Mouse (Mus musculus) heart, embryonic 13.5 days (tissue): ENCODE measurements around the gene Spata25. TPM values are rescaled to one million over a fixed set of nuclear protein-coding genes. Genes with fewer than 3 reads are reported as not detected.
A peak's percentile ranks its signal among the peaks of the same experiment; 100 is the strongest.
"Not testable (repeated sequence)": the region's sequence is repeated elsewhere in the genome, so short reads cannot be mapped to it uniquely, and the experiment has no call there.

Experiments
- ATAC-seq: fragments of 200-750 bp; cut with Nextera tagmentation; 2 replicates; pipeline ENCODE4 v1.8.0; 2017; ENCODE audit warnings: moderate TSS enrichment; ENCODE audit not compliant: insufficient number of reproducible peaks, low FRiP score, low TSS enrichment; ENCODE audit errors: extremely low read depth
- H3K27ac ChIP-seq: fragments of 300-500 bp; sonication (generic); replicated peaks from 2 replicates; pipeline ENCODE4 v1.5.1; 2015; ENCODE audit warnings: moderate library complexity, mild to moderate bottlenecking, inconsistent platforms
- H3K27me3 ChIP-seq: fragments of 300-500 bp; sonication (generic); replicated peaks from 2 replicates; pipeline ENCODE4 v1.6.1; 2015; ENCODE audit warnings: mild to moderate bottlenecking, inconsistent platforms
- H3K36me3 ChIP-seq: fragments of 300-500 bp; sonication (generic); 2 replicates; pipeline ENCODE4 v1.6.1; 2015; ENCODE audit warnings: mild to moderate bottlenecking, inconsistent platforms
- H3K4me1 ChIP-seq: fragments of 300-500 bp; sonication (generic); 2 replicates; pipeline ENCODE4 v1.6.1; 2015; ENCODE audit warnings: inconsistent platforms
- H3K4me2 ChIP-seq: fragments of 300-500 bp; sonication (generic); 2 replicates; pipeline ENCODE4 v1.6.1; 2015; ENCODE audit warnings: inconsistent platforms, mild to moderate bottlenecking, moderate library complexity
- H3K4me3 ChIP-seq: fragments of 300-500 bp; sonication (generic); 2 replicates; pipeline ENCODE4 v1.5.1; 2015; ENCODE audit warnings: moderate library complexity, mild to moderate bottlenecking, inconsistent platforms
- H3K9ac ChIP-seq: fragments of 300-500 bp; sonication (generic); 2 replicates; pipeline ENCODE4 v1.6.1; 2015; ENCODE audit warnings: inconsistent platforms, mild to moderate bottlenecking, moderate library complexity
- H3K9me3 ChIP-seq: fragments of 300-500 bp; sonication (generic); 2 replicates; pipeline ENCODE4 v1.6.1; 2016; ENCODE audit warnings: inconsistent platforms
- WGBS: fragments of 180-500 bp; shearing (Covaris S2); methylation state at CpG from one replicate; pipeline ENCODE4 v1.1.7; 2015; ENCODE audit warnings: mixed read lengths; 5-methylcytosine and 5-hydroxymethylcytosine counted together
- polyA plus RNA-seq: library from polyadenylated mRNA; unstranded; fragments of >200 nt; fragmentation: Nextera tagmentation; extraction: Ambion mirVana; gene quantifications from 2 replicates; pipeline ENCODE4 v1.2.1, GENCODE M21; 2015

Gene Spata25
- polyA plus RNA-seq: not detected in 2 replicates

GRCm38 (mm10) chr2:164828437-164828836 is at the start of gene Spata25:
Gene Spata25 (minus strand): TSS chr2:164828537.
- H3K9me3 ChIP-seq: no peaks in the 10 kb centered on the region
- H3K4me2 ChIP-seq: no peak within 1 kb of the TSS
- peaks cover 54% of the 10 kb centered on the region for H3K36me3 ChIP-seq
- ATAC-seq: no peak
- 80% methylated on average over 6 of the region's 6 CpGs for WGBS
- peaks cover 25% of the 10 kb centered on the region for H3K4me1 ChIP-seq
- no peaks in the 10 kb centered on the region for H3K27me3 ChIP-seq
- no peak within 1 kb of the TSS for H3K27ac ChIP-seq
- no peak within 1 kb of the TSS for H3K4me3 ChIP-seq
- H3K9ac ChIP-seq: no peak within 1 kb of the TSS

DNA sequence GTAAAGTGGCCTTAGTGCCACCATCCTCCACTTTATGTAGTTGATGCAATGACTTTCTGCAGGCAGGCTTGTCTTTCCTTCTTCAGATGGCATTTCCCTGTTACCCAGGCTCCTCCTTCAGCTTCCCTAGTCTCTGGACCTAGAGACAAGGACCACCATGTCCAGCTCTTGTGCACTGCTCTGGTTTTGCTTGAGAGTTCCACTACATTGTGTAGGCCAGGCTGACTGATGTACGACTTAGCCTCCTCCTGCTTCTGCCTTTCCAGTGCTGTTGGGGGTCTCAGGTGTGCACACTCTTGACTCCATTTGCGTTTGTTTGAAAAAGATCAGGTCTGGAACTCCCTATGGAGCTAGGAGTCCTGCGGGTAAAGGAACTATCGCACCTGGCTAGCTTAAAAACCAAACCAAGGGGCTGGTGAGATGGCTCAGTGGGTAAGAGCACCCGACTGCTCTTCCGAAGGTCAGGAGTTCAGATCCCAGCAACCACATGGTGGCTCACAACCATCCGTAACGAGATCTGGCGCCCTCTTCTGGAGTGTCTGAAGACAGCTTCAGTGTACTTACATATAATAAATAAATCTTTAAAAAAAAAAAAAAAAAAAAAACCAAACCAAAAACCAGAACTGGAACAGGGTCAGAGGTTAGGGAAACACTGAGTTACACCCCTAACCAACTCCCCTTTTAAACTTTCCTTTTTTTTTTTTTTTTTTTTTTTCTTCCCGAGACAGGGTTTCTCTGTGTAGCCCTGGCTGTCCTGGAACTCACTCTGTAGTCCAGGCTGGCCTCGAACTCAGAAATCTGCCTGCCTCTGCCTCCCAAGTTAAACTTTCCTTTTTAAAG is 49.3 kb upstream of the Spata25 start:
- Histone ChIP-seq H3K4me1 (peaks cover 41% of the 10 kb centered on the region), H3K27ac (peak overlapping the region; percentile 100), H3K4me2 (peak overlapping the region; percentile 79), H3K4me3 (peak overlapping the region; percentile 94), H3K9ac (peak overlapping the region; percentile 100; the same call in 1 of the 2 replicates)
- H3K36me3 ChIP-seq, ATAC-seq, H3K9me3 ChIP-seq, H3K27me3 ChIP-seq: not testable (repeated sequence)
- WGBS: 72% methylated on average over 11 of the region's 11 CpGs

GRCm38 (mm10) chr2:164875648-164876047 is 47.3 kb upstream of the Spata25 start:
- H3K27me3 ChIP-seq, H3K9ac ChIP-seq, H3K4me3 ChIP-seq, H3K36me3 ChIP-seq, H3K9me3 ChIP-seq, H3K27ac ChIP-seq, H3K4me2 ChIP-seq, ATAC-seq: not testable (repeated sequence)
- 39% methylated on average over 2 of the region's 2 CpGs for WGBS
- H3K4me1 ChIP-seq: peaks cover 36% of the 10 kb centered on the region

GRCm38 (mm10) chr2:164874239-164874769 is 46.0 kb upstream of the Spata25 start:
- H3K9me3 ChIP-seq: no peaks in the 10 kb centered on the region
- H3K27me3 ChIP-seq: no peaks in the 10 kb centered on the region
- no peak for ATAC-seq
- WGBS: 3% methylated on average over 1 of the region's 1 CpGs
- peak overlapping the region; percentile 55 for H3K9ac ChIP-seq
- H3K27ac ChIP-seq: peak overlapping the region; percentile 81
- no peak overlapping the region for H3K4me2 ChIP-seq
- peaks cover 30% of the 10 kb centered on the region for H3K4me1 ChIP-seq
- no peak overlapping the region for H3K4me3 ChIP-seq
- peaks cover 7% of the 10 kb centered on the region for H3K36me3 ChIP-seq

- 56% methylated on average over 3 of the region's 3 CpGs for WGBS
- no peak for ATAC-seq
- peaks cover 7% of the 10 kb centered on the region for H3K36me3 ChIP-seq
- peak overlapping the region; percentile 55; the same call in 1 of the 2 replicates for H3K9ac ChIP-seq
- no peaks in the 10 kb centered on the region for H3K27me3 ChIP-seq
- H3K4me1 ChIP-seq: peaks cover 30% of the 10 kb centered on the region
- H3K9me3 ChIP-seq: no peaks in the 10 kb centered on the region
- no peak overlapping the region for H3K4me2 ChIP-seq
- no peak overlapping the region for H3K4me3 ChIP-seq
- peak overlapping the region; percentile 81 for H3K27ac ChIP-seq
These were observed 45.3 kb upstream of the Spata25 start for GRCm38 (mm10) chr2:164873621-164874020.

GRCm38 (mm10) chr2:164871602-164872303 is 43.4 kb upstream of the Spata25 start:
- 46% methylated on average over 6 of the region's 6 CpGs for WGBS
- H3K4me2 ChIP-seq: no peak overlapping the region
- H3K4me1 ChIP-seq: peaks cover 28% of the 10 kb centered on the region
- no peaks in the 10 kb centered on the region; the same call in 1 of the 2 replicates for H3K36me3 ChIP-seq
- ATAC-seq: no peak
- 0 out of 2 replicates have a peak, but pooled peaks cover 5% of the 10 kb centered on the region for H3K9me3 ChIP-seq
- H3K27me3 ChIP-seq: no peaks in the 10 kb centered on the region
- no peak overlapping the region for H3K27ac ChIP-seq
- no peak overlapping the region for H3K9ac ChIP-seq
- no peak overlapping the region for H3K4me3 ChIP-seq

GRCm38 (mm10) chr2:164868491-164868890 is 40.2 kb upstream of the Spata25 start:
- H3K9ac ChIP-seq: no peak overlapping the region
- peaks cover 21% of the 10 kb centered on the region for H3K4me1 ChIP-seq
- no peak overlapping the region for H3K4me3 ChIP-seq
- no peak overlapping the region for H3K4me2 ChIP-seq
- H3K27me3 ChIP-seq: no peaks in the 10 kb centered on the region
- no peak overlapping the region for H3K27ac ChIP-seq
- 0 out of 2 replicates have a peak, but pooled peaks cover 5% of the 10 kb centered on the region for H3K9me3 ChIP-seq
- no peak for ATAC-seq
- 63% methylated on average over 7 of the region's 7 CpGs for WGBS
- no peaks in the 10 kb centered on the region; the same call in 1 of the 2 replicates for H3K36me3 ChIP-seq

DNA sequence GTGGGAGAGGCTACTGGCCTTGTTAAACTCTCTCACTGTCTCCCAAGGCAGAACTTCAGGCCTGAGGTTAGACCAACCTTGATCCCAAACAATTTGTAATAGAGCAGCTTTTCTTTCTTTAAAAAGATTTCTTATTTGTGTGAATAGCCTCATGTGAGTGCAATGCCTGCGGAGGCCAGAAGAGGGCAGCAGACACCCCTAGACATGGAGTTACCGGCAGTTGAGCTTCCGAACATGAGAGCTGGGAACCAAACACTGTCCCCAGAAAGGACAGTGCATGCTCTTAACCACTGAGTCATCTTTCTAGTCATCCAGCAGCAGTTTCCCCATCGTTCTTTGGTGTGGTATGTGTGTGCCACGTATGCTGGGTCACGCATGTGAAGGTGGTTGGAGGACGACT is 39.2 kb upstream of the Spata25 start:
- Histone ChIP-seq H3K4me2 (no peak overlapping the region), H3K4me3 (no peak overlapping the region), H3K9ac (no peak overlapping the region), H3K9me3 (0 out of 2 replicates have a peak, but pooled peaks cover 5% of the 10 kb centered on the region), H3K36me3 (no peaks in the 10 kb centered on the region; the same call in 1 of the 2 replicates), H3K27me3 (no peaks in the 10 kb centered on the region), H3K4me1 (peaks cover 25% of the 10 kb centered on the region), H3K27ac (peak overlapping the region; percentile 94)
- no peak for ATAC-seq
- WGBS: 87% methylated on average over 7 of the region's 7 CpGs

DNA sequence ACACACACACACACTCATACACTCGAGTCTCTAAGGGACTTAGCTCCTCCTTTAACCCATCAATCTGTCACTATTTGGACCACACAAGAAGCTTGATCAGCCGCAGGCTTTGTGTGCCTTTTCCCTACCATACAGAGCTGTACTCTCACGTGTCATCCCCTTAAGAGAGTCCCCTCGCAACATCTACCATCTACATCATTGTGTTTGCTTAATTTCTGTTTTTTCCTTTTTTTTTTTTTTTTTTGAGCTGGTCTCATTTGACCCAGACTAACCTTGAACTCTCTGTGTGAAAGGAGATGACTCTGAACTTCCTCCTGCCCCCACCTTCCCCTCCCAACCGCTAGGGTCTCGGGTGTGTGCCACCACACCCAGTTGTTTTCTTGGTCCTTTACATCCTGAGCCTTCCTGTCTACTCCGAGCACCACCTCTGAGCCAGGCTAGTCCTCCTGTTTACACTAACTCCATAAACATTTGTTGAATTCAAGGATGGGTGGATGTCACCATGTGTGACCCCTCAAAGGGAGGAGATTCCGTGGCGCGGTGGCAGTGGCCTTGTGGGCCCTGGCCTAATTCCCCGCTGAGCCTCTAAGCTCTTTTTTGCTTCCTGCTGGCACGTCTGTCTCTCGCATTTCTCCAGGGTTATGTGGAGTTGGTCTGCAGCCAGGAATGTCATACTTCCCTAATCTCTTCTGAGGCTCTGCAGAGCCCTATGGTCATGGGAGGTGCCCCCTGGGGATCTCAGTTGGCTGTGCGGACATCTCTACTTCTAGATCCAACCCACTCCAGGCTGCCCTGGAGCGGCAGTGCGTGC is 38.6 kb upstream of the Spata25 start:
- Histone ChIP-seq H3K27ac (peak overlapping the region; percentile 94), H3K9me3 (0 out of 2 replicates have a peak, but pooled peaks cover 5% of the 10 kb centered on the region), H3K9ac (peak overlapping the region; percentile 55), H3K4me1 (peaks cover 31% of the 10 kb centered on the region), H3K36me3 (no peaks in the 10 kb centered on the region; the same call in 1 of the 2 replicates), H3K4me3 (no peak overlapping the region), H3K4me2 (peak overlapping the region; percentile 22), H3K27me3 (no peaks in the 10 kb centered on the region)
- 21% methylated on average over 16 of the region's 16 CpGs for WGBS
- peak; percentile 78 for ATAC-seq

- Histone ChIP-seq H3K27me3 (peaks cover 7% of the 10 kb centered on the region; the same call in 1 of the 2 replicates), H3K4me3 (no peak overlapping the region), H3K4me2 (no peak overlapping the region), H3K9ac (no peak overlapping the region), H3K27ac (no peak overlapping the region), H3K36me3 (no peaks in the 10 kb centered on the region; the same call in 1 of the 2 replicates), H3K9me3 (0 out of 2 replicates have a peak, but pooled peaks cover 5% of the 10 kb centered on the region), H3K4me1 (peaks cover 43% of the 10 kb centered on the region)
- 53% methylated on average over 4 of the region's 4 CpGs for WGBS
- no peak for ATAC-seq
These were observed 36.3 kb upstream of the Spata25 start for GRCm38 (mm10) chr2:164864593-164864992.
